Mouse (Mus musculus): ENCODE data around the gene Six5.

Six5 gene

DNA sequence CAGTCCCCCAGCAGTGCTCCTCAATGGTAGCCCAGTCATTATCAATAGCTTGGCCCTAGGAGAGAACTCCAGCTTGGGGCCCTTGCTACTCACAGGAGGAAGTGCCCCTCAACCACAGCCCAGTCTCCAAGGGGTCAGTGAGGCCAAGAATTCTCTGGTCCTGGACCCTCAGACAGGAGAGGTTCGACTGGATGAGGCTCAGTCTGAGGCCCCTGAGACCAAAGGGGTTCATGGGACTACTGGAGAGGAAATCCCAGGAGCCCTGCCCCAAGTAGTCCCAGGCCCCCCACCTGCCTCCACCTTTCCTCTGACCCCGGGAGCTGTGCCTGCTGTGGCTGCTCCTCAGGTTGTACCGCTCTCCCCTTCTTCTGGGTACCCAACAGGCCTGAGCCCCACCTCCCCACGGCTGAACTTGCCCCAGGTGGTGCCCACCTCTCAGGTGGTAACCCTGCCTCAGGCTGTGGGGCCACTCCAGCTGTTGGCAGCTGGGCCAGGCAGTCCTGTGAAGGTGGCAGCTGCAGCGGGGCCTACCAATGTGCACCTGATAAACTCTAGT lies 2.1 kb downstream of the Six5 start:
- no peak for DNase-seq (ENCODE audit: extremely low spot score)

GRCm38 (mm10) chr7:19097217-19097616 lies 2.8 kb downstream of the Six5 start:
- no peak for DNase-seq (ENCODE audit: extremely low spot score)

DNA sequence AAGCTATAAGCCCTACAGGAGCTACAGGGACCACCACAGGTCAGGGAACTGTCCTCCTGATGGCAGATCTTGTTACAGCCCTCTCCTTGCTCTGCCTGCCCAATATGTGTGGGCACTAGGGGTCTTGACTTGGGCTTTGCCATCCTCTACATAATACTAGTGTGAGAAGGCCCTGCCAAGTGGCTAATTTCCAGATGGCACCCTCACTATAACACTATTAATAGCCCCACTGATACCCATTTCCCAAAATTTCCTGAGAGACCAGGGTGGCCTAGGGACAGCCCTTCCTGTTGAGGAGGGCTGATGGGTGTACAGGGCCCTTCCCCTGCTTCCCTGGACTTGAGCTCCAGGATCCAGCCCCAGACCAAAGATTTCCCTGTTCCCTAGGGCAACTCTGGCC lies 3.5 kb downstream of the Six5 start:
- no peak for DNase-seq (ENCODE audit: extremely low spot score)

DNA sequence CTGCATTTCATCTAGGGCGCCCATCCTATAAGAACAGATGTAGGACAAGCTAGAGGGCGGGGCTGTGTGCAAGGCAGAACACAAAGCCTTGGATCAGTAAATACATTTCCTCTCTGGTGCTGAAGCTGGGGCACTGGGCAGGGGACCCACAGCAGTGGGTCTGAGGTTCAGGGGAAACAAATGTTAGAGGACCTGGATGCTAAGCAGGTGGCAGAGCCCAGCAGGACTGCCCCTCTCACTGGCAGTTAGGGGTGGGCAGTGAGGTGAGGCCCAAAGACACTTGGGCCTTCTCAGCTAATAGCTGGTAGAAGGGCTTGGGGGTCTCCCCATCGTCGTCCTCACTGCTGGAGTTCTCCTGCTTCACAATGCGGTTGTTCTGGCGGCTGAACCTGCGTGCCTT lies 4.4 kb downstream of the Six5 start:
- DNase-seq (ENCODE audit: extremely low spot score), result no peak

DNA sequence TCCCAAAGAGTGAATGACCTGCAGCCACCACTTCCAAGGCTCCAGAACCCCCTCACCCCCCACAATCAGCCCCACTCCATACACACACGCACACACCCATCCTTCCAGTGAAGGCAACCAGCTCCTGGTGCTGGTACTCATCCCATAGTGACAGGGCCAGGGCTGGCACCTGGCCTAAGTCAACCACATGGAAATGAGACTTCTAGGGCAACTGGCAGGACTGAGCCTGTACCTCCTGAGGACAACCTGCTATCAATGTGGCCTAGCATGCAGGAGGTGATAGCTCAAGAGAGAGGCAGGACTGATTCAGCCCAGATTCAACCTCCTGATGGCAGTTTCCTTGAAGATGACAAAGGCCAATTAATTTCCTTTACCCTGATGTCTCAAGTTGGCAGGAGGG lies 5.9 kb downstream of the Six5 start:
- DNase-seq (ENCODE audit: extremely low spot score), result no peak

GRCm38 (mm10) chr7:19103741-19104140 lies 9.3 kb downstream of the Six5 start:
- no peak for DNase-seq (ENCODE audit: extremely low spot score)

- no peak for DNase-seq (ENCODE audit: extremely low spot score)
These were observed 10.1 kb downstream of the Six5 start for GRCm38 (mm10) chr7:19104486-19104885.

- DNase-seq (ENCODE audit: extremely low spot score), result no peak
These were observed 13.0 kb downstream of the Six5 start for GRCm38 (mm10) chr7:19107436-19107835.

DNA sequence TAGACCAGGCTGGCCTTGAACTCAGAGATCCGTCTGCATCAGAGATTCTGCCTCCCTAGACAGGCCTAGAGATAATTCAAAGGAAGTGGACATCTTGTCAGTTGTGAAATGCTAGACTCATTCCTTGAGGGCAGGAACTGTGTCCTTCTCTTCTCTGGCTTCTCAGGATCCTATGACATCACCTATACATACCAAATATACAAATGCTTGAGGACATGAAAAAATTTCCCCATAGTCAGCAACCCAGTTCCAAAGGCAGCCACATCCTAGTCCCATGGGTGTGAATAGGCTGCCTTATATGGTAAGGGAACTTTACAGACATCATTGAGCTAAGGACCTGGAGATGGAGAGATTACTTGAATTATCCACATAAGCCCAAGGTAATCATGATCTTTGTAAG lies 15.2 kb downstream of the Six5 start:
- no peak for DNase-seq (ENCODE audit: extremely low spot score)

DNA sequence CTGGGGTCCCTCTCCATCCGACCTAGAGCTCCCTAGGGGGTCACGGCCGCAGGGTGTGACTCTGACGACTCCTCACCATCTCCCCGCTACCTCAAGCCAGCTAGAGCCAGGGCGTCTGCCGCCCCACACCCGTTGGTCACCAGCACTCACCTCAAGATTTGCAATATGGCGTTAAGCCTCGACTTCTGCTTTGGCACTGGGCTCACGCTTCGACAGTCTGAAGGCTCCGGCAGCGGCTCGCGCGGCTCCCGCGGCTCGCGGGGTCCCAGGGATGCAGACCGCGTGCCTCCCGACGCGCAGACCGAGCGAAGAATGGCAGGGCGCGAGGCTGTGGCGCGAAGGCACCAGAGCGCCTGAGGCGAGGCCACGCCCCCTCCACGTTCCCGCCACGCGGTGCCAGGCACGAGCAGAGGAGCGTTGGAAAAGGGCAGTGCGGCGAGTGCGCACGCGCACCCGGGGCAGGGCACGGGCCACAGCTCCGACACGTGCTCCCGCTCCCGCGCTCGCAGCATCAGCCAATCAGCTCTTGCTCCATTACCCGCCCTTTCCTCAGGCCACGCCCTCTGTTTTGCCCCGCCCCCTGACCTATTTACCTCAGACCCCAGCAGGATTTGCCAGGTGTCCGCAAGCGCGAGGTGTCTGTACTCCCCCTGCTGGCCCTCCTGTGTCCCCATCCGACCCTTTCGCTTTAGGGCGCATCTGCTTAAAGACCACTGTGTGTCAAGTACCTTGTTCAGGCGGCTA lies 23.8 kb downstream of the Six5 start, which contains the start of gene Gm4969:
Gene Gm4969, minus strand, starts transcription at position 341 of the 744 bp plus-strand sequence.
- peak; percentile 75 for DNase-seq (ENCODE audit: extremely low spot score)

GRCm38 (mm10) chr7:19119083-19119482 lies 24.7 kb downstream of the Six5 start:
- no peak for DNase-seq (ENCODE audit: extremely low spot score)

- peak; percentile 93 for DNase-seq (ENCODE audit: extremely low spot score)
These were observed 25.4 kb downstream of the Six5 start, which contains the start of gene Fbxo46 for GRCm38 (mm10) chr7:19119631-19120429. Gene Fbxo46 (plus strand): TSS chr7:19119859.

DNA sequence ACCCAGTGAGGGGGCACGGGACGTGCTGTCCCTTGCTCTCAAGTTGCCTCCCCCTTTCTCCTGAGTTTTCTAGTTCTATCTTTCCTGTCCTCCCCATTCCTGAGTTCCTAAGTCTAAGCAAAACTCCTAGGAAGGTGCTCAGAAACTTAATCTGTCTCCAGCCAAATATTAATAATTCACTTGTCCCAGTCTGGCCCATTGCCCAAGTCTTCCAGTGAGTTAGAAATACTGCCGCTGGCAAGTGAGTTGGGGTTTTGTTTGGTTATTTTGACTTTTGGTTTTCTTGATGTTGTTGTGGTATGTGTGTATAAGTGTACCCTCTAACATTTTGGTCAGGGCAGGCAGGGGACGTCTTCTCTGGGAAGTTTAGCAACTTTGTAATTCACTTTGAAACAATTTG lies 27.3 kb downstream of the Six5 start:
- DNase-seq (ENCODE audit: extremely low spot score), result no peak

GRCm38 (mm10) chr7:19124713-19125112 lies 30.3 kb downstream of the Six5 start:
- no peak for DNase-seq (ENCODE audit: extremely low spot score)

- no peak for DNase-seq (ENCODE audit: extremely low spot score)
These were observed 33.4 kb downstream of the Six5 start for GRCm38 (mm10) chr7:19127744-19128143.

- DNase-seq (ENCODE audit: extremely low spot score), result no peak
These were observed 35.0 kb downstream of the Six5 start for GRCm38 (mm10) chr7:19129396-19129795.

- DNase-seq (ENCODE audit: extremely low spot score), result no peak
These were observed 36.3 kb downstream of the Six5 start for GRCm38 (mm10) chr7:19130657-19131056.

- peak; percentile 97 for DNase-seq (ENCODE audit: extremely low spot score)
These were observed 37.0 kb downstream of the Six5 start for GRCm38 (mm10) chr7:19131324-19131848.

DNA sequence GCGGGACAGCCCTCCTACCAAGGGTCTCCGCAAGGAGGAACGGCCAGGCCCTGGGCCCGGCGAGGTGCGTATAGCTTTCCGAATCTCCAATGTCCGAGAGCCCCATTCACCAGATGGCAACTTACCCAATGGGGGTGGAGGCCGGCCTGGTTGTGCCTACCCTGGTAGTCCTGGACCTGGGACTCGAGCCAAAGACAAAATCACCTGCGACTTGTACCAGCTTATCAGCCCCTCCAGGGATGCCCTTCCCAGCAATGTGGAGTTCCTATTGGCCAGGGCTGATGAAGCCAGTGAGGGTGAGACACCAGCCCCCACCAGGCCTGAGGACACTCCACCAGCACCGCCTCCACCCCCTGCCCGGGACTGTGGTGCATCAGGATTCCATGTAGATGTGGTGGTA lies 41.8 kb downstream of the Six5 start:
- DNase-seq (ENCODE audit: extremely low spot score), result no peak

DNA sequence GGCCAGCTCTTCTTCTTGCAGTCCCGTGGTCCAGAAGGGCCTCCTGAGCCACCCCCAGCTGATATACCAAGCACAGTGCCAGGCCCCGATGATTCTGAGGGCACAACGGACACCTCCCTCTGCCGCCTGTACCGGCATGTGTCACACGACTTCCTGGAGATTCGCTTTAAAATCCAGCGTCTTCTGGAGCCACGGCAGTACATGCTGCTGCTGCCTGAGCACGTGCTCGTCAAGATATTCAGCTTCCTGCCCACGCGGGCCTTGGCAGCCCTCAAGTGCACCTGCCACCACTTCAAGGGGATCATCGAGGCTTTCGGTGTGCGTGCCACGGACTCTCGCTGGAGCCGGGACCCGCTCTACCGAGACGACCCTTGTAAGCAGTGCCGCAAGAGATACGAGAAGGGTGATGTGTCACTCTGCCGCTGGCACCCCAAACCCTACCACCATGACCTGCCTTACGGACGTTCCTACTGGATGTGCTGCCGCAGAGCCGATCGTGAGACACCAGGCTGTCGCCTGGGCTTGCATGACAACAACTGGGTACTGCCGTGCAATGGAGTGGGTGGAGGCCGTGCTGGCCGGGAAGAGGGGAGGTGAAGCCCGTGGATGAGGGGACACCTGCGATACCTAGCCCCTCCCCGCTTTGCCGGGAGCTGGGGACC lies 42.4 kb downstream of the Six5 start:
- no peak for DNase-seq (ENCODE audit: extremely low spot score)

- DNase-seq (ENCODE audit: extremely low spot score), result no peak
These were observed 43.0 kb downstream of the Six5 start for GRCm38 (mm10) chr7:19137380-19137779.

- no peak for DNase-seq (ENCODE audit: extremely low spot score)
These were observed 52.4 kb downstream of the Six5 start for GRCm38 (mm10) chr7:19146793-19147192.
